In genomic region chr3:55307553-55308177, GRCm38 (mm10) we compare ENCODE assay signal across 11 mouse cellular contexts.
DNase-seq lines count a peak whose midpoint lies in the region; ATAC-seq and TF ChIP-seq lines count a peak whose summit lies in the region.
"Had no signal": no experiment of that assay in that cellular context is flagged by ENCODE, and none has a peak within 500 bp of the region (broad histone marks: within the 10 kb centered on the region; RNA-seq: fewer than 3 reads in every experiment).

No protein-coding gene starts in this region.

- no peak for TF ChIP-seq EP300 in lung, postnatal 0 days (IDR thresholded peaks at IDR 0.05)

- ATAC-seq in hindbrain, embryonic 15.5 days (ENCODE audit: low FRiP score, low read depth) = 0 out of 2 replicates have a peak, but pooled peaks have one; percentile 48
- no peak for ATAC-seq in hindbrain, embryonic 12.5 days (ENCODE audit: low FRiP score)
- ATAC-seq in lung, postnatal 0 days = peak; percentile 68
- ATAC-seq in megakaryocyte-erythroid progenitor cell, adult 5-6 weeks (replicated peaks; ENCODE audit: low FRiP score, low TSS enrichment, poor library complexity, severe bottlenecking) = no peak
- ATAC-seq: forebrain, embryonic 15.5 days had no signal

- no peaks in the 10 kb centered on the region for H3K9me3 ChIP-seq in hindbrain, embryonic 15.5 days
- H3K9me3 ChIP-seq in hindbrain, embryonic 12.5 days (replicated peaks) = no peaks in the 10 kb centered on the region
- no peaks in the 10 kb centered on the region for H3K9me3 ChIP-seq in lung, postnatal 0 days (ENCODE audit: low read length)
- H3K9me3 ChIP-seq: forebrain, embryonic 15.5 days had no signal

- H3K4me2 ChIP-seq in hindbrain, embryonic 15.5 days = no peak overlapping the region
- no peak overlapping the region for H3K4me2 ChIP-seq in hindbrain, embryonic 12.5 days (replicated peaks)
- H3K4me2 ChIP-seq in lung, postnatal 0 days (replicated peaks; ENCODE audit: low read depth, low read length) = no peak overlapping the region
- H3K4me2 ChIP-seq: forebrain, embryonic 15.5 days had no signal

- 63% methylated on average over 7 of the region's 7 CpGs for WGBS in hindbrain, embryonic 15.5 days
- 72% methylated on average over 7 of the region's 7 CpGs for WGBS in hindbrain, embryonic 12.5 days
- 59% methylated on average over 7 of the region's 7 CpGs for WGBS in lung, postnatal 0 days

- no peak for TF ChIP-seq CTCF in gastrocnemius, adult 2 months (IDR thresholded peaks at IDR 0.05)
- TF ChIP-seq CTCF in lung, postnatal 0 days (IDR thresholded peaks at IDR 0.05) = no peak

- DNase-seq in Muller cell, postnatal 12 days (ENCODE audit: inconsistent ontology term) = peak; percentile 90
- peak; percentile 67 for DNase-seq in gastrocnemius, adult 2 months
- DNase-seq in lung, postnatal 0 days (ENCODE audit: low spot score) = peak; percentile 32
- DNase-seq in layer of hippocampus, adult 11-12 months (ENCODE audit: low spot score) = no peak
- no peak for DNase-seq in left cerebral cortex, postnatal 4 days

- H3K27me3 ChIP-seq in hindbrain, embryonic 15.5 days = no peaks in the 10 kb centered on the region
- H3K27me3 ChIP-seq in hindbrain, embryonic 12.5 days = no peaks in the 10 kb centered on the region
- no peaks in the 10 kb centered on the region for H3K27me3 ChIP-seq in lung, postnatal 0 days (replicated peaks; ENCODE audit: insufficient read depth, low read length)
- H3K27me3 ChIP-seq: forebrain, embryonic 15.5 days had no signal

- no peaks in the 10 kb centered on the region for H3K36me3 ChIP-seq in hindbrain, embryonic 15.5 days
- no peaks in the 10 kb centered on the region for H3K36me3 ChIP-seq in hindbrain, embryonic 12.5 days
- no peaks in the 10 kb centered on the region for H3K36me3 ChIP-seq in lung, postnatal 0 days (ENCODE audit: insufficient read depth, low read length)
- H3K36me3 ChIP-seq: forebrain, embryonic 15.5 days had no signal

- no peak overlapping the region for H3K27ac ChIP-seq in hindbrain, embryonic 15.5 days (replicated peaks)
- no peak overlapping the region for H3K27ac ChIP-seq in hindbrain, embryonic 12.5 days
- peak overlapping the region; percentile 24; the same call in 1 of the 2 replicates for H3K27ac ChIP-seq in gastrocnemius, adult 2 months
- no peak overlapping the region for H3K27ac ChIP-seq in lung, postnatal 0 days (ENCODE audit: low read length)
- H3K27ac ChIP-seq: forebrain, embryonic 15.5 days; macrophage had no signal

- H3K4me1 ChIP-seq in hindbrain, embryonic 15.5 days (replicated peaks) = peaks cover 20% of the 10 kb centered on the region; the same call in 1 of the 2 replicates
- H3K4me1 ChIP-seq in hindbrain, embryonic 12.5 days = no peaks in the 10 kb centered on the region
- H3K4me1 ChIP-seq in lung, postnatal 0 days (ENCODE audit: insufficient read depth, low read depth, low read length) = no peaks in the 10 kb centered on the region

- no peak overlapping the region for H3K4me3 ChIP-seq in hindbrain, embryonic 15.5 days
- no peak overlapping the region for H3K4me3 ChIP-seq in hindbrain, embryonic 12.5 days
- no peak overlapping the region for H3K4me3 ChIP-seq in gastrocnemius, adult 2 months
- H3K4me3 ChIP-seq in lung, postnatal 0 days (ENCODE audit: low read depth, low read length) = no peak overlapping the region
- H3K4me3 ChIP-seq: forebrain, embryonic 15.5 days; layer of hippocampus, adult 2 months had no signal

- intact Hi-C loops in gastrocnemius, adult 2 months (cut with DNase I) = no loop called here
- intact Hi-C loops in left cerebral cortex, postnatal 4 days (cut with DNase I) = no loop called here

- no peak overlapping the region for H3K9ac ChIP-seq in hindbrain, embryonic 15.5 days
- H3K9ac ChIP-seq in hindbrain, embryonic 12.5 days = no peak overlapping the region
- no peak overlapping the region for H3K9ac ChIP-seq in lung, postnatal 0 days (replicated peaks; ENCODE audit: low read depth)
- H3K9ac ChIP-seq: forebrain, embryonic 15.5 days had no signal

Comparison
In these comparisons a context has a peak if more than half of its experiments do, and no peak if none do; other contexts are left out.
1. ATAC-seq: peak in hindbrain, embryonic 15.5 days (single experiment) and lung, postnatal 0 days (single experiment); none in hindbrain, embryonic 12.5 days (single experiment) and megakaryocyte-erythroid progenitor cell, adult 5-6 weeks (single experiment).
2. DNase-seq: peak in Muller cell, postnatal 12 days (single experiment), gastrocnemius, adult 2 months (single experiment) and lung, postnatal 0 days (single experiment); none in layer of hippocampus, adult 11-12 months (single experiment) and left cerebral cortex, postnatal 4 days (single experiment).